Mouse (Mus musculus): ENCODE results near the gene Amigo3.

DNA sequence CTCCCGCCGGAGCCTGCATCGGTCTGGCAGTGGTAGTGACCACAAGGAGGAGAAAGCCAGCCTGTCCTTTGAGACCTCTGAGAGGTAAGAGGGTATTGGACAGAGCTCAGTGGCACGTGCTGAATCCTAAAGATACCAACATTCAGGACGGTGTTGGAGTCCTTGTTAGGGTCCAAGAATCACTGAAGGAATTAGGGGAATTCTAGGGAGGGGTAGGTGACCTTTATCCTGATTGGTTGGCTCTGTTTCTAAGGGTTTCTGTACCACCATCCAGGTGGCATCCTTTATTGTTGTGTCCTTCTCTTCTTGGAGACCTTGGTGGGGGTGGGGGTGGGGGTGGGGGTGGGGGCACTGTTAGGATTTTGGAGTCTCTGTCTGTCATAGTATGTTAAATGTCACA lies 20.8 kb upstream of the Amigo3 start:
- TF ChIP-seq GATA1 (IDR thresholded peaks at IDR 0.05; ENCODE audit: borderline replicate concordance, low read length), result no peak
- no peak for TF ChIP-seq FLI1 (IDR thresholded peaks at IDR 0.05; ENCODE audit: low read length)

Data from megakaryocyte, embryonic 14.5 days (primary cell).